Mouse (Mus musculus): ENCODE measurements around the gene Kcnj8. TPM values are rescaled to one million over a fixed set of nuclear protein-coding genes. Genes with fewer than 3 reads are reported as not detected.

Gene Kcnj8
- 52.2 and 55.3 TPM in 2 replicates for polyA plus RNA-seq (2014; fragmentation: Nextera tagmentation; extraction: Ambion mirVana)

- DNase-seq (ENCODE audit: low spot score) (peak; percentile 87), ATAC-seq (replicated peaks; ENCODE audit: low FRiP score, low TSS enrichment, low read depth) (peak; percentile 82)
- peak within 1 kb of the TSS; percentile 56 for H3K4me3 ChIP-seq (ENCODE audit: low read depth, low read length)
- H3K27me3 ChIP-seq (replicated peaks; ENCODE audit: control insufficient read depth, insufficient read depth, low read length), result peaks cover 32% of the 10 kb centered on the region
- H3K9me3 ChIP-seq (ENCODE audit: control insufficient read depth, low read length), result no peaks in the 10 kb centered on the region
- H3K4me1 ChIP-seq (replicated peaks; ENCODE audit: control insufficient read depth, insufficient read depth, low read length), result peaks cover 4% of the 10 kb centered on the region; the same call in 1 of the 2 replicates
- H3K36me3 ChIP-seq (ENCODE audit: control insufficient read depth, insufficient read depth, low read length), result peaks cover 4% of the 10 kb centered on the region; the same call in 1 of the 2 replicates
- peak within 1 kb of the TSS; percentile 87 for H3K27ac ChIP-seq (ENCODE audit: low read depth)
- WGBS, result under 1% methylated on average over 33 of the region's 34 CpGs
- peak within 1 kb of the TSS; percentile 62 for H3K4me2 ChIP-seq (ENCODE audit: low read length)
- H3K9ac ChIP-seq (ENCODE audit: low read length), result peak within 1 kb of the TSS; percentile 73
Observed at GRCm38 (mm10) chr6:142571055-142571618, at the start of gene Kcnj8. Gene Kcnj8, minus strand, starts transcription at chr6:142571614.

GRCm38 (mm10) chr6:142616659-142617058 lies 45.2 kb upstream of the Kcnj8 start:
- Histone ChIP-seq H3K4me3 (ENCODE audit: low read depth, low read length) (no peak overlapping the region), H3K27me3 (replicated peaks; ENCODE audit: control insufficient read depth, insufficient read depth, low read length) (no peaks in the 10 kb centered on the region), H3K9ac (ENCODE audit: low read length) (no peak overlapping the region), H3K27ac (ENCODE audit: low read depth) (no peak overlapping the region), H3K9me3 (ENCODE audit: control insufficient read depth, low read length) (no peaks in the 10 kb centered on the region), H3K4me2 (ENCODE audit: low read length) (no peak overlapping the region), H3K4me1 (replicated peaks; ENCODE audit: control insufficient read depth, insufficient read depth, low read length) (no peaks in the 10 kb centered on the region), H3K36me3 (ENCODE audit: control insufficient read depth, insufficient read depth, low read length) (peaks cover 10% of the 10 kb centered on the region; the same call in 1 of the 2 replicates)
- ATAC-seq (replicated peaks; ENCODE audit: low FRiP score, low TSS enrichment, low read depth) (no peak), DNase-seq (ENCODE audit: low spot score) (no peak)
- 24% methylated on average over 3 of the region's 3 CpGs for WGBS

GRCm38 (mm10) chr6:142614324-142614723 lies 42.9 kb upstream of the Kcnj8 start:
- DNase-seq (ENCODE audit: low spot score) (no peak), ATAC-seq (replicated peaks; ENCODE audit: low FRiP score, low TSS enrichment, low read depth) (no peak)
- peaks cover 10% of the 10 kb centered on the region; the same call in 1 of the 2 replicates for H3K36me3 ChIP-seq (ENCODE audit: control insufficient read depth, insufficient read depth, low read length)
- 0 out of 2 replicates have a peak, but pooled peaks cover 7% of the 10 kb centered on the region for H3K4me1 ChIP-seq (replicated peaks; ENCODE audit: control insufficient read depth, insufficient read depth, low read length)
- WGBS, result 70% methylated on average over 10 of the region's 10 CpGs
- H3K4me2 ChIP-seq (ENCODE audit: low read length), result no peak overlapping the region
- H3K4me3 ChIP-seq (ENCODE audit: low read depth, low read length), result no peak overlapping the region
- no peak overlapping the region for H3K9ac ChIP-seq (ENCODE audit: low read length)
- no peak overlapping the region for H3K27ac ChIP-seq (ENCODE audit: low read depth)
- H3K27me3 ChIP-seq (replicated peaks; ENCODE audit: control insufficient read depth, insufficient read depth, low read length), result no peaks in the 10 kb centered on the region
- no peaks in the 10 kb centered on the region for H3K9me3 ChIP-seq (ENCODE audit: control insufficient read depth, low read length)

GRCm38 (mm10) chr6:142612366-142612765 lies 41.0 kb upstream of the Kcnj8 start:
- DNase-seq (ENCODE audit: low spot score) (no peak), ATAC-seq (replicated peaks; ENCODE audit: low FRiP score, low TSS enrichment, low read depth) (no peak)
- no peak overlapping the region for H3K4me2 ChIP-seq (ENCODE audit: low read length)
- H3K9me3 ChIP-seq (ENCODE audit: control insufficient read depth, low read length), result no peaks in the 10 kb centered on the region
- no peak overlapping the region for H3K9ac ChIP-seq (ENCODE audit: low read length)
- no peak overlapping the region for H3K27ac ChIP-seq (ENCODE audit: low read depth)
- H3K4me1 ChIP-seq (replicated peaks; ENCODE audit: control insufficient read depth, insufficient read depth, low read length), result 0 out of 2 replicates have a peak, but pooled peaks cover 8% of the 10 kb centered on the region
- no peak overlapping the region for H3K4me3 ChIP-seq (ENCODE audit: low read depth, low read length)
- H3K36me3 ChIP-seq (ENCODE audit: control insufficient read depth, insufficient read depth, low read length), result peaks cover 10% of the 10 kb centered on the region; the same call in 1 of the 2 replicates
- WGBS, result 83% methylated on average over 8 of the region's 8 CpGs
- no peaks in the 10 kb centered on the region for H3K27me3 ChIP-seq (replicated peaks; ENCODE audit: control insufficient read depth, insufficient read depth, low read length)

GRCm38 (mm10) chr6:142609401-142610373 lies 38.3 kb upstream of the Kcnj8 start:
- Histone ChIP-seq H3K27ac (ENCODE audit: low read depth) (no peak overlapping the region), H3K4me1 (replicated peaks; ENCODE audit: control insufficient read depth, insufficient read depth, low read length) (0 out of 2 replicates have a peak, but pooled peaks cover 8% of the 10 kb centered on the region), H3K9me3 (ENCODE audit: control insufficient read depth, low read length) (no peaks in the 10 kb centered on the region), H3K9ac (ENCODE audit: low read length) (no peak overlapping the region), H3K4me3 (ENCODE audit: low read depth, low read length) (no peak overlapping the region), H3K27me3 (replicated peaks; ENCODE audit: control insufficient read depth, insufficient read depth, low read length) (no peaks in the 10 kb centered on the region), H3K36me3 (ENCODE audit: control insufficient read depth, insufficient read depth, low read length) (peaks cover 7% of the 10 kb centered on the region; the same call in 1 of the 2 replicates), H3K4me2 (ENCODE audit: low read length) (no peak overlapping the region)
- ATAC-seq (replicated peaks; ENCODE audit: low FRiP score, low TSS enrichment, low read depth) (no peak), DNase-seq (ENCODE audit: low spot score) (no peak)
- 58% methylated on average over 9 of the region's 9 CpGs for WGBS

- H3K9me3 ChIP-seq (ENCODE audit: control insufficient read depth, low read length), result no peaks in the 10 kb centered on the region
- 57% methylated on average over 7 of the region's 7 CpGs for WGBS
Observed at GRCm38 (mm10) chr6:142607080-142607479, 35.7 kb upstream of the Kcnj8 start.

GRCm38 (mm10) chr6:142602772-142603171 lies 31.4 kb upstream of the Kcnj8 start:
- ATAC-seq (replicated peaks; ENCODE audit: low FRiP score, low TSS enrichment, low read depth) (no peak), DNase-seq (ENCODE audit: low spot score) (no peak)
- Histone ChIP-seq H3K9ac (ENCODE audit: low read length) (no peak overlapping the region), H3K9me3 (ENCODE audit: control insufficient read depth, low read length) (no peaks in the 10 kb centered on the region), H3K4me2 (ENCODE audit: low read length) (no peak overlapping the region), H3K36me3 (ENCODE audit: control insufficient read depth, insufficient read depth, low read length) (no peaks in the 10 kb centered on the region), H3K27me3 (replicated peaks; ENCODE audit: control insufficient read depth, insufficient read depth, low read length) (no peaks in the 10 kb centered on the region), H3K4me3 (ENCODE audit: low read depth, low read length) (no peak overlapping the region), H3K4me1 (replicated peaks; ENCODE audit: control insufficient read depth, insufficient read depth, low read length) (no peaks in the 10 kb centered on the region), H3K27ac (ENCODE audit: low read depth) (no peak overlapping the region)
- WGBS, result 57% methylated on average over 6 of the region's 6 CpGs

More at GRCm38 (mm10) chr6:142607080-142607479, 35.7 kb upstream of the Kcnj8 start:
- ATAC-seq (replicated peaks; ENCODE audit: low FRiP score, low TSS enrichment, low read depth) (no peak), DNase-seq (ENCODE audit: low spot score) (no peak)
- H3K36me3 ChIP-seq (ENCODE audit: control insufficient read depth, insufficient read depth, low read length), result no peaks in the 10 kb centered on the region
- H3K4me3 ChIP-seq (ENCODE audit: low read depth, low read length), result no peak overlapping the region
- H3K4me2 ChIP-seq (ENCODE audit: low read length), result no peak overlapping the region
- H3K27me3 ChIP-seq (replicated peaks; ENCODE audit: control insufficient read depth, insufficient read depth, low read length), result no peaks in the 10 kb centered on the region
- no peak overlapping the region for H3K27ac ChIP-seq (ENCODE audit: low read depth)
- no peak overlapping the region for H3K9ac ChIP-seq (ENCODE audit: low read length)
- 0 out of 2 replicates have a peak, but pooled peaks cover 8% of the 10 kb centered on the region for H3K4me1 ChIP-seq (replicated peaks; ENCODE audit: control insufficient read depth, insufficient read depth, low read length)

- no peak overlapping the region for H3K9ac ChIP-seq (ENCODE audit: low read length)
- H3K36me3 ChIP-seq (ENCODE audit: control insufficient read depth, insufficient read depth, low read length), result no peaks in the 10 kb centered on the region
- H3K27ac ChIP-seq (ENCODE audit: low read depth), result no peak overlapping the region
- 0 out of 2 replicates have a peak, but pooled peaks cover 1% of the 10 kb centered on the region for H3K27me3 ChIP-seq (replicated peaks; ENCODE audit: control insufficient read depth, insufficient read depth, low read length)
- ATAC-seq (replicated peaks; ENCODE audit: low FRiP score, low TSS enrichment, low read depth) (no peak), DNase-seq (ENCODE audit: low spot score) (no peak)
- no peak overlapping the region for H3K4me2 ChIP-seq (ENCODE audit: low read length)
- no peaks in the 10 kb centered on the region for H3K9me3 ChIP-seq (ENCODE audit: control insufficient read depth, low read length)
- H3K4me3 ChIP-seq (ENCODE audit: low read depth, low read length), result no peak overlapping the region
- no peaks in the 10 kb centered on the region for H3K4me1 ChIP-seq (replicated peaks; ENCODE audit: control insufficient read depth, insufficient read depth, low read length)
- WGBS, result 61% methylated on average over 4 of the region's 4 CpGs
Observed at GRCm38 (mm10) chr6:142578831-142579230, 7.4 kb upstream of the Kcnj8 start.
